Mouse (Mus musculus): Measurements from ENCODE around the gene Cuedc2.

DNA sequence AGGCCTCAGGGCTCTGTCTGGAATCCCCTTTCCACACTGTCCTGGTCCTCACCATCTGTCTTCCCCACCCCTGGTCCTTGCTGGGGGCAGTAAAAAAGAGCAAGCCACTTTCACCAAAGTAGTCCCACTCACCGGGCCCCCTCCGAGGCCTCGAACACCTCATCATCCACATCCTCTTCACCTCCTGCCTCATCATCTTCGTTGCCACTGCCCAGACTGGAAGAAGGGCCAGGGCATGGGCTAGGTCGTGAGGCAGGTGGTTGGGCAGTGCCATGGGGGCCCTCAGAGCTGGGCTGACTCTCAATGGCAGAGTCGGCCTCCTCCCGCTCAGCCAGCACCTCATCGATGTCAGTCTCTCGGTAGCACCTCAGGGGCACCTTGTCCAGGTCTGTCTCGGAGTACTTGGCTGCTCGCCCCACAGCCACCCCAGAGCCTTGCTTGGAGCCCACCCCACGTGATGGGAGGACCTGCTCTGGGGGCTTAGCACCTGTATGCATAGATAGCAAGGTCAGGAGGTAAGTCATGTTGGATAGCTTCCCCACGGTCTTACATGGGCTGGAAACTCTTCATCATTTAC is 15.4 kb downstream of the Cuedc2 start:
- TF ChIP-seq CTCF (IDR thresholded peaks at IDR 0.05; ENCODE audit: extremely low read depth, insufficient read depth, low read length) (no peak), POLR2A (IDR thresholded peaks at IDR 0.05; ENCODE audit: extremely low read depth, insufficient read depth, low read length) (no peak)
